Mouse (Mus musculus): ENCODE data around the gene Tmem123.

Gene Tmem123

DNA sequence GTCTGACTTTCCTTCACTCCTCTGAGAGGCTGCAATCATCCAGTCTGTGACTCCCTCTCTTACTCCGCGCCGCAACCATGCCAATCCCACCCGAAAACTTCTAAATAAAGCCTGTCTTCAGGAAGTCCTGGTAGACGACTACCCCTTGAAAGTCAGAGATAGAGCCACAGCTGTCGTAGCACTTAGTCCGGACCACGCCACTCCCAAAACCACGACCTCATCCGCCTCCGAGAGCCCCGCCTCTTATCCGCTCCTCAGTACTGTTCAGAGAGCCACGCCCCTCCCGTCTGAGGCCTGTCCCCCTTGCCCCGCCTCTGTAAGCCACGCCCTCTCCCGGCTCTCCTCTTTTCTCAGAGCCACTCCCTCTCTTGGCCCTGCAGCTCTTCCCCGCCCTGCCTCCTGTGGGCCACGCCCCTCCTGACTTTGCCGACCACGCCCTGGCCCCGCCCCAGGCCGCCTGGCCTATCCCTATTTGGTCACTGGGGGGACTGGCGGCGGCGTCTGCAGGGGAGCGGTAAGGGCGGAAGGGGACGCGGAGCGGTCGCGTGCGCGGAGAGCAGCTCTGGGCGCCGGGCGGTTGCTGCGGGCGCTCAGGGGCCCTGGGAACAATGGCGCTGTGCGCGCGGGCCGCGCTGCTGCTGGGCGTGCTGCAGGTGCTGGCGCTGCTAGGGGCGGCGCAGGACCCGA is at the start of gene Tmem123:
TSS of gene Tmem123 (plus strand) at position 428 of the 687 bp plus-strand sequence.
- in situ Hi-C loops (cut with MboI, MseI): loop anchor here (10.0 kb wide), 1 partner anchor 111 kb away; the partner anchor contains the start of gene Birc3

GRCm38 (mm10) chr9:7714062-7714907 is 49.6 kb upstream of the Tmem123 start:
- in situ Hi-C loops (cut with MboI, MseI): loop anchor here (5.0 kb wide), 1 partner anchor 183 kb away; no protein-coding TSS in a partner anchor

GRCm38 (mm10) chr9:7714908-7715175 is 49.0 kb upstream of the Tmem123 start:
- in situ Hi-C loops (cut with MboI, MseI): loop anchor here (5.0 kb wide), 1 partner anchor 182 kb away; no protein-coding TSS in a partner anchor

DNA sequence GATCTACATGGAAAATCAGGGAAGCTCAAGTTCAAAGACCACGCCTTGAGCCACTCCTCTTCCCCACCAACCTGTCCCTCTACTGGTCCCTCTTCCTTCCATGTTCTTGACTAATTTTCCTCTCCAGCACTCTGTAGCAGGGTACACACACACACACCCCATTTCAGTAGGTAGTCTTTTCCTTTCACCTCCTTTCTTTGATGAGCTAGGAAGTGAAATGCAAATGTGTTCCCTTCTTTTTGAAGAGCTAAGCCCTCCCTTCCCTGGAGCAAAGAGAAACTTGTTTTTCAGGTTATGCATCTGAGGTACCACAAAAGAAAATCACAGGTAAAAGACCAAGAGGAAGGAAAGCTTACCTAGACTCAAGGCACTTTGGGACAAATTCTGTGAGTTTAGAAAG is 42.3 kb upstream of the Tmem123 start:
- in situ Hi-C loops (cut with MboI, MseI): no loop called here

- in situ Hi-C loops (cut with MboI, MseI): no loop called here
Observed at GRCm38 (mm10) chr9:7728997-7729396, 34.8 kb upstream of the Tmem123 start.

DNA sequence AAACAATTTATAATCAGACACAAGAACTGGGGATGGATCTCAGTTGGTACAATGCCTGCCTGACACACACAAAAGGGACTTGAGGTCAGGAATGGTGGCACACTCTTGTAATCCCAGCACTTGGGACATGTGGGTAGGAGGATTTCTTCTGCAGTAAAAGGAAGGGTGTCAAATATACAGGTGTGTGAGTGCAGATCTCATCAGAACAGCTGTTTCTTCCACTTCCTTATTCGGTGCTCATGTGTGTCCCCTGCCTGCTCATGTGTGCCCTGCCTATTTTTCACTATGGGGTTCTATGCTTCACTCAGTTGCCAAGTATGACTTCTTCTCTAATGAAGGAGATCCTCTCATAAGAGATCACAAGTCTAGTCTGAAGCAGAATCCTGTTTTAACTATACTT is 21.1 kb upstream of the Tmem123 start:
- in situ Hi-C loops (cut with MboI, MseI): no loop called here

DNA sequence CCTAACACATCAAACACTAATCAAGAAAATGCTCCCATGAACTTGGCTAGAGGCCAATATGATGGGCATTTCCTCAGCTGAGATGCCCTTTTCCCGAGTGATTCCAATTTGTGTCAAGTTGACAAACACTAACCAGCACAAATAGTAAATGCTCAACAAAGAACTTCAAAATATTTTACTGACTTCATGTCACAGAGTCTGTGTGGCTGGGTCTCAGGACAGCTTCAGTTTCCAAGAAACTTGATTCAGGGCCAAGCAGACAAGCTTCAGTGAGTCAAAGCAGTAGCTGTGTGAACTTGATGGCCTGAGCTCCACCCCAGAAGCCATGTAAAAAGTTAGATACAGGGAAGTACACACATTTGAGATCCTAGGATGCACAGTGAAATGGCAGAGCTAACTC is 19.7 kb upstream of the Tmem123 start:
- in situ Hi-C loops (cut with MboI, MseI): no loop called here

DNA sequence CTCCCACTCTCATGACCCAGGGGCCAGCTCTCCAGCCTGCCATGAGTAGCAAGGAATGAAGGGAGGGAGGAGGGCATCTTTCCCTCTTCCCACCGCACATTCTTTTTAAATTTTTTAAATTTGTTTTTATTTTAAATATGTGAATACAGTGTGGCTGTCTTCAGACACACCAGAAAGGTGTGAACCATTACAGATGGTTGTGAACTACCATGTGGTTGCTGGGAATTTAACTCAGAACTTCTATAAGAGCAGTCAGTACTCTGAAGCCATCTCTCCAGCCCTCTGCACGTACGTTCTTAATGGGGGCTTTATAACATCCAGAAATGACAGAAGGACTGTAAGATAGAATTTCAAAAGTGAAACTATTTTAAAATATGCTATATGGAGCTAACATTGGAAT is 15.0 kb upstream of the Tmem123 start:
- in situ Hi-C loops (cut with MboI, MseI): no loop called here

GRCm38 (mm10) chr9:7749537-7749936 is 14.3 kb upstream of the Tmem123 start:
- in situ Hi-C loops (cut with MboI, MseI): no loop called here

GRCm38 (mm10) chr9:7755889-7756423 is 7.9 kb upstream of the Tmem123 start:
- in situ Hi-C loops (cut with MboI, MseI): no loop called here

DNA sequence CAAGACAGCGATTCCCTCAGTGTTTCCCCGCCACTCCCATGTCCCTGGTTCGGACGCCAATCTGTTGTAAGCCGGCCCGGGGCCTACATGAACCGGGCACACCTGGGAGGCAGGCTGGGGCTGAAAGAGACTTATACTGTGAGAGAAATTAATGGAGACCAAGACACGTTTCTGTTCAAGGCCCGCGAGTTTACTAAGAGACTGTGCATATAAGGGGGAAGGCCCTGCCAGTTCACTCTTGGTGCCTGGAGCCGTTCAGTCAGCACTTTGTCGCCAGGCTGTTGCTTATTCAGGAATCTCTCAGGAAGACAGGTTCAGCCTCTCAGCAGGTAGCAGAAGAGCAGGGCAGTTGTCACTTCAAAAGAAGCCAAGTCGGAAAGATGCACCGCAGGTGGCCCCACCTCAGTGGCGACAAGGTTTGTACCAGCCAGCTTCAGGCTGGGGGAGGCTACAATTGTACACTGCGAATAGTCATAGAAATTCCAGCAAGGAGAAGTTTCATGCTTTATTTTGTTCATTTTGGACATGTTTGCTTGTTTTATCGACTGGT is 1.9 kb upstream of the Tmem123 start:
- in situ Hi-C loops (cut with MboI, MseI): loop anchor here (10.0 kb wide), 1 partner anchor 113 kb away; the partner anchor contains the start of gene Birc3

DNA sequence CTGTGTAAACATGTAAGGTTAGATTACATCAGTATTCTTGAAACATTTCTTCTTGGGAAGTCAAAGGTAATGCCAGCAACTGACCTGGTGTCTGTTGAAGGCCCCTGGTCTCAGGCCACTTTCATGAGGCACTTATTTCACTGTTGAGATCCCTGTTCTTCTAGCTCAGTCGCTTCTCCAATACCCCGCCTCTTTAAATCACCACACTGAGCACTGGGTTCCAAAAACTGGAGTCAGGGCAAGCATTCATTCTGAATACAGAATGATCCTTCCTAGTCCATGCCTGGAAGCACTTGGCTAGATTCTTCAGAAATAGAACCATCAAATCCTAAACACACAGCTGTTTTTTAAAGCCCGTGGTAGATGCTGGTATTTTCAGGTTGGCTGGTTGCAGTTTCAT is 1.1 kb upstream of the Tmem123 start:
- in situ Hi-C loops (cut with MboI, MseI): loop anchor here (10.0 kb wide), 1 partner anchor 112 kb away; the partner anchor contains the start of gene Birc3

DNA sequence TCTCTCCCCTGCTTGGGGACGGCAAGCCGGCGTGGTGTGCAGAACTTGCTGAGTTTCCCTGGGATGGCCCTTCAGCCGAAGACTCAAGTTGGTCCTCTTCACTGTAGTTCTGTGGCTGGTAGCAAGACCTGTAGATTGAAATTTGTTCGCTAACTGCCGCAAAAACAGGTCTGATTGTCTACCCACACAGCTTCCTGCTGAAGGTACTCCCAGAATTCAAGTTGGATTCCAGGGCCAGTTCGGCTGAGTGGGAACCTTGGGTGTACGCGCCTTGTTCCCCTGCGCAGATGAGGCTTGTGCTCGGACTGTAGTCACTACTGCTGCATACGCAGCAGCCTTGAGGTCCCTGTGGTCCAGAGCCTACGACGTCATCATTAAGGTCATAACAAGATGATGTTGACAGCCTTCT is 626 bp downstream of the Tmem123 start:
- in situ Hi-C loops (cut with MboI, MseI): loop anchor here (10.0 kb wide), 1 partner anchor 110 kb away; the partner anchor contains the start of gene Birc3

DNA sequence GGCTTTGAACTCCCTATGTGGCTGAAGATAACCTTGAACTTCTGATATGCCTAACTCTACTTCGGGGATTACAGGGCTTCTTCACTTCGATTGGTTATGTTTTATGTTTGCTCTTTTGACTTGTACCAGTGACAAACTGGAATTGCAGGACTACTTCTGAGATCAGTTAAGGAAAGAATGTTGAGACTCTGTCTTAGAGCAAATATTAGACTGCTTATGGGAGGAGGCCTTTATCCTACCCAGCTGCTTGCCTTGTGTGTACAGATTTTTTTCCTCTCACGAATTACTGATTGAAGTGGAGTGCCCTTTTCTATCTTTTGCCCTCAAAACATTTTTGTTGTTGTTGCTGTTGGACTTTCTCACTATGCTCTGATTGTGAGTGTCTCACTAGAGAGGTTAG is 1.4 kb downstream of the Tmem123 start:
- in situ Hi-C loops (cut with MboI, MseI): loop anchor here (10.0 kb wide), 1 partner anchor 110 kb away; the partner anchor contains the start of gene Birc3

DNA sequence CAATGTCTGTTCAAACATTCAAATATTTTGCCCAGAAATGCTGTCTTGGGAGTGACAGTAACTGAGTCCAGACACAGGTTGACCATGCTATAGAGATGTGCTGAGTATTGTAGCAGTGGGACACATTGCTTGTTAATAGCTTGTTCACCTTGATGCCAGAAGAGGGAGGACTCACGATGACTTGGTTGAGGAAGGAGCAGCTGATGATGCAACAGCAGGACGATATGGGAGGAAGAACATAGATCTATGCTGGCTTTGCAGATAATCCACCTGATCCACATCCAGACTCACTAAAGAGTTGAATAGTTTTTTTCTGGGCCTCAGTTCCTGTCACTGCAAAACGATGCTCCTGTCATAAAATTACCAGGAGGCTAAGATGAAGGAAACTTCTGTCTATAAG is 2.7 kb downstream of the Tmem123 start:
- in situ Hi-C loops (cut with MboI, MseI): loop anchor here (10.0 kb wide), 1 partner anchor 108 kb away; the partner anchor contains the start of gene Birc3

DNA sequence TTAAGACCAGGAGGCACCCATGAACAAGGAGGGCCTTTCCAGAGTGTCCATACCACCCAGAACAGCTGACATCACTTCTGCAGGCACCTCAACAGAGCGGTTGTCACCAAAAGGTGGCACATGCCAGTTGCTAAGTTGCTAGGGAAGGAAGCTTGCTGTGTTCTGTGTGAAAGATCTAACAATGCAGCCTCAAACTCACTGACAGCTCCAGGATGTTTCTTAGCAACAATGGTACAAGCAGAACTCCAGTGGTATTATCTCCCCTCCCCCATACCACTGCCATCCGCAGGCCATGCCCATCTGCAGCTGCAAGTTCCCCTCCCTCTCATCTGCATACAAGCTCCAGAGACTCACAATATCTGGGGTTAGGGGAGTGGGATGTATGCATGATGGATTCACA is 3.7 kb downstream of the Tmem123 start:
- in situ Hi-C loops (cut with MboI, MseI): loop anchor here (10.0 kb wide), 1 partner anchor 107 kb away; the partner anchor contains the start of gene Birc3

DNA sequence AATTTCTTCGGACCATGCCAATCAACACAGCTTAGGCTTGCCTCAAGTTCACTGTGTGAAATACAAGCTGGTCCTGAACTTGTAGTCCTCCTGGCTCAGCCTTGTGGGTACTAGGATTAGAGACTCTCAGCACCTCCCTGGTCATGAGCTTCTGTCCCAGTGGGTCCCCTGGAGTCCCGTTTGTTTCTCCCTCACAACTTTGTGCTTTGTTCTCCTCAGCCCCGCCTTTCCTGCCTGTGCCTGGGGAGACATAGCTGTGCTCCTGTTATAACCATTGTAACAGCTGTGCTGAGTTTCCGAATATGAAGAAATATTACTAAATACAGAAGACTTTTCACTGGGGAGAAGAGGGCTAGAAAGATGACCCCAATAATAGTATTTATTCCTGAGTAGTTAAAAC is 5.2 kb downstream of the Tmem123 start:
- in situ Hi-C loops (cut with MboI, MseI): loop anchor here (10.0 kb wide), 1 partner anchor 106 kb away; the partner anchor contains the start of gene Birc3

DNA sequence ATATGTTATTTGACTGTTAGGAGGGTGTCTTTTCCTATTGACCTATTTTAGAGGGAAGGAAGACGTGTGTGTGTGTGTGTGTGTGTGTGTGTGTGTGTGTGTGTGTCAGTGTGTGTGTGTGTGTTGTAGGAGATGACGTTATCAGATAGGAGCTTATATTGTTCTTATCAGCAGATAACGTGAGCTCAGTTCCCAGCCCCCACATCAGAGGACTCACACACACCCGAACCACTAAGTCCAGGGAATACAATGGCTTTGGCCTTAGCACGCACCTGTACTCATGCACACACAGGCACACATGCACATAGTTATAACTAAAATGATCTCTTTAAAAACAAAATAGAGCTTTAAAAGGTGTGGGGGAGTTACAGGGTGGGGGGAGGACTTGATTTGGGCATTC is 5.7 kb downstream of the Tmem123 start:
- in situ Hi-C loops (cut with MboI, MseI): loop anchor here (10.0 kb wide), 1 partner anchor 105 kb away; the partner anchor contains the start of gene Birc3

GRCm38 (mm10) chr9:7772361-7772760 is 8.5 kb downstream of the Tmem123 start:
- in situ Hi-C loops (cut with MboI, MseI): no loop called here

DNA sequence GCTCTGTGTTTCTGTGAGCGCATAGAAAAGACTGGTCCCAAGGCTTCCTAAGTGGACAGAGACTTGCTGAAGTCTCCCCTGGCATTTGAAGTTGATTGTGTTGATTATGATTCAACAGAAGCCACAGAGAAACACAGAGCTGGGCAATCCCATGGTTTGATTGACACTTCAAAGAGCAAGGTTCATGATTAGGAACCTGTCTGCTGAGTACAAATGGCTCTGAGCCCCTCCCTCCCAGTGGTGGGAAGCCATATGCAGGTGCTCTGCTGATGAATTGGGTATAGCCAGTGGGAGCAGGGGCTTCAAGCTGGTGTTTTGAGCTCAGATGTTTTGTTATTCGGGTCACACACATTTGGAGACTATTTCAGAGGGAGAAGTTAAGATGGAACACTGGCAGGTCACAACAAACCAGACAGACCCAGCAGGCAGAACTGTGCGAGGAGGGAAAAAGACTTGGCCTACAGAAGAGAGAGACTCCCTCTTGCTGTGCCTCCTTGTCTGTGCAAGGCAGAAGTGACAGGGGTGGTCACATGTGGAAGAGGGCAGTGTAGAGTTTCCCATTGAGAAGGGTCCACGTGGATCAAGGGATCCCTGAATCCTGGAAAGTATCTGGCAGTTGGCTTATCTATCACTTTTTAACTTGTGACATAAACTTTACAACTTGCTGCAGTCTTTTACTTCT is 9.1 kb downstream of the Tmem123 start:
- in situ Hi-C loops (cut with MboI, MseI): no loop called here

GRCm38 (mm10) chr9:7773686-7774085 is 9.8 kb downstream of the Tmem123 start:
- in situ Hi-C loops (cut with MboI, MseI): no loop called here

All from regulatory T cell (primary cell).